Mouse (Mus musculus) left cerebral cortex, postnatal 14 days (tissue): ENCODE results near the gene Mustn1. TPM values are rescaled to one million over a fixed set of nuclear protein-coding genes. Genes with fewer than 3 reads are reported as not detected.
A peak's percentile ranks its signal among the peaks of the same experiment; 100 is the strongest.

Experiments used
- DNase-seq, 2 experiments: peaks; one replicate each; pipeline ENCODE4 v3.0.0; 2021 to 2022; ENCODE audit warnings: low spot score in 2 of 2, mixed read lengths in 1 of 2
- intact Hi-C: fragments of 180-260 bp; cut with DNase I; formaldehyde crosslinking; loops from one replicate; pipeline ENCODE4 v1.15.1; 2025
- total RNA-seq, 2 experiments: library from RNA; stranded (reverse); gene quantifications; 2 replicates each; pipeline ENCODE4 v1.2.3; 2021

Mustn1 gene
- total RNA-seq, 2 experiments from 2014 or later, result 3.9 to 5.1 TPM

DNA sequence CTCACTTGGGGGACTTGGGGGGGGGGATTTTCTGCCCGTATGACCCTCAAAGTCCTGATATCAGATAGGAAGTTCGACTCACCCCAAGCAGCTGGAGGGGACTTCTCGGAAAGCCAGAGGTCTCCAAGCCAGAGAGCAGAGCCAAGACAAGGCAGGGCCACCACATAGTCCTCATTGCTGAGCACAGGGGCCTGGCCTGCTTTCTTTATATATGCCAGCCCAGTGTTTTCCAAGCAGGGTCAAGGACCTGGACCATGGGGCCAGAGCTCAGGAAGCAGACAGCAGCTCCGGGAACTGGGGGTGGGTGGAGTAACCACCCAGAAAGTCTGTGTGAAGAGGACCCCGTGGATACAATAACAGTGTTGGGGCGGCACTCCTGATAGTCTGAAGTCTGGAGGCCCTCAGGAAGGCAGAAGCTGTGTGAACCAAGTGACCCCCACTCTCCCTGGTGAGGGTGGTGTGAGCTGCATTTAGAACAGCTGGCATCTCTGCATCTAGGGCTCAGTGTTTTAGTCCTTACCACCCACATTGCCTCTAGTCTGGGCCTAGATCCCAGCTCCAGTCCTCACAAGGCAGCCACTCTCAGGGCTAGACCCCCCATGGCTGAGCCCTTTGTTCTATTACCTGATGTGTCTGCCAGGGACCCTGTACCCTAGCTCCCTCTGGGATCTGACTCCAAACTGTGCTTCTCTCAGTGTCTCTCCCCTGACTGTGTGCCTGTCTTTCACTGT, 44.5 kb downstream of the Mustn1 start, which contains the start of gene Itih3:
Gene Itih3 (minus strand): TSS at position 386 of the 731 bp plus-strand sequence.
- DNase-seq, result peak; percentile 35 to 62
- intact Hi-C loops, result no loop called here

DNA sequence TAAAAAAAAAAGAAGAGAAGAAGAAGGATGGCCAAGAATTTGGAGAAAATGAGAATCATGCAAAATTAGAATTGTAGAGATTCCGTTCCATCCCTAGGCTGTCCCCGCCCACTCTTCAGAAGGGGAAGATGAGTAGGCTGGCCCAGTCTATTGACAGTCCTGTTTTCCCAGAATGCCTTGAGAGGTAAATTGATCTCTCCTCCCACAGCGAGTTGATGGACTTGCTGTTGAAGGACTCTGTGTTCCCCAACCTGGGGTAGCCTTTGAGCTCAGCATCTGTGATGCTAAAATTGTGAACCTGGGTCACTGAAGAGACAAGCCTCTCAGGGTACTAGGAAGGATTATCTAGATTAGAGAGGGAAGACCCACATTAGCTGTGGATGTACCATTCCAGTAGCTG, 46.5 kb downstream of the Mustn1 start:
- intact Hi-C loops, result no loop called here
- DNase-seq, result no peak

DNA sequence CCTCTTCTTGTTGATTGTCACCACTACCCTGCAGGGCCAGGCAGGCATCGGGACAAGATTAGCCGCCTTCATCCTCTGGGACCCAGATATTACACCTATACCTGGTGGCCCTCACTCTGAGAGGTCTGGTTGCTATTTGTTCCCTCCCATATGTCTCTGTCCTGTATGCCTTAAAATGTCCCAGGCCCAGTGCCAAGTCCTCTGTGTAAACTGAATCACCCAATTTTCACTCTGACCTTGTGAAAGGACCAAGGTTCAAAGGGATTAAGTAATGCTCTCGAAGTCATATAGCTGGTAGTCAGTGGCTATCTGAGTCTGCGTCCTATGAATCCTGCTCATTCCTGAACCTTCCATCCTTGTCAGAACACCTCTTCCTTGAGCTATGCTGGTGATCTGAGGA, 51.4 kb downstream of the Mustn1 start:
- intact Hi-C loops, result no loop called here

More for the DNA sequence above, 51.4 kb downstream of the Mustn1 start:
- DNase-seq, result no peak

Other genes starting within 250 kb of the Mustn1 start
- 10 to 100 TPM; 11.0 to 12.4 TPM for gene Rft1, start 224.8 kb upstream of the Mustn1 start, total RNA-seq
- 10 to 100 TPM; 26.0 to 29.9 TPM for gene Sfmbt1, start 164.4 kb upstream of the Mustn1 start, total RNA-seq
- gene Tmem110, start 53.6 kb upstream of the Mustn1 start, total RNA-seq, result 10 to 100 TPM; 21.0 to 22.1 TPM
- not detected for gene Itih4, start 7.3 kb downstream of the Mustn1 start, total RNA-seq
- gene Itih3, start 44.6 kb downstream of the Mustn1 start, total RNA-seq, result 10 to 100 TPM in 1 of 2 experiments, 1 to 10 TPM in 1; 8.1 to 12.0 TPM
- not detected for gene Itih1, start 64.1 kb downstream of the Mustn1 start, total RNA-seq
- gene Nek4, start 72.2 kb downstream of the Mustn1 start, total RNA-seq, result 10 to 100 TPM; 14.0 to 14.1 TPM
- 10 to 100 TPM; 27.2 to 30.7 TPM for gene Glt8d1, start 122.2 kb downstream of the Mustn1 start, total RNA-seq
- gene Spcs1, start 122.5 kb downstream of the Mustn1 start, total RNA-seq, result 100 to 1,000 TPM; 171 to 175 TPM
- 10 to 100 TPM; 50.7 to 53.6 TPM for gene Pbrm1, start 139.9 kb downstream of the Mustn1 start, total RNA-seq
- 10 to 100 TPM; 44.4 to 45.4 TPM for gene Gnl3, start 140.0 kb downstream of the Mustn1 start, total RNA-seq
- 10 to 100 TPM; 27.3 to 28.2 TPM for gene Smim4, start 249.8 kb downstream of the Mustn1 start, total RNA-seq